Mouse (Mus musculus) thymus, adult 2 months (tissue): ENCODE data around the gene Gm4952. TPM values are rescaled to one million over a fixed set of nuclear protein-coding genes. Genes with fewer than 3 reads are reported as not detected.
"Not testable (repeated sequence)": the region's sequence is repeated elsewhere in the genome, so short reads cannot be mapped to it uniquely, and the experiment has no call there.

Experiments
- DNase-seq: peaks from one replicate; pipeline ENCODE4 v3.0.0; 2021
- H3K27ac ChIP-seq: fragments of 200-500 bp; 2 replicates; pipeline ENCODE4 v1.5.1; 2012; ENCODE audit warnings: low read length, control low read depth; ENCODE audit not compliant: control insufficient read depth, insufficient read depth
- H3K27me3 ChIP-seq: fragments of 200-500 bp; 2 replicates; pipeline ENCODE4 v1.6.1; 2012; ENCODE audit warnings: mild to moderate bottlenecking, low read length, moderate library complexity, mixed read lengths; ENCODE audit not compliant: control insufficient read depth, insufficient read depth
- H3K36me3 ChIP-seq: fragments of 200-500 bp; 2 replicates; pipeline ENCODE4 v1.6.1; 2012; ENCODE audit warnings: mild to moderate bottlenecking, low read length, moderate library complexity; ENCODE audit not compliant: control insufficient read depth, insufficient read depth
- H3K4me1 ChIP-seq: fragments of 200-500 bp; replicated peaks from 2 replicates; pipeline ENCODE4 v1.6.1; 2012; ENCODE audit warnings: low read length; ENCODE audit not compliant: control insufficient read depth, insufficient read depth
- H3K4me3 ChIP-seq: fragments of 200-500 bp; 2 replicates; pipeline ENCODE4 v1.5.1; 2012; ENCODE audit warnings: mild to moderate bottlenecking, low read length, control low read depth, moderate library complexity; ENCODE audit not compliant: control insufficient read depth, insufficient read depth
- CTCF ChIP-seq: fragments of 200-500 bp; IDR thresholded peaks from 2 replicates; pipeline ENCODE4 v1.5.1; 2012; ENCODE audit warnings: mild to moderate bottlenecking, control low read depth, low read length, moderate library complexity, borderline replicate concordance; ENCODE audit not compliant: control insufficient read depth, poor library complexity, insufficient read depth; ENCODE audit errors: extremely low read depth
- POLR2A ChIP-seq: fragments of 200-500 bp; IDR thresholded peaks from 2 replicates; pipeline ENCODE4 v1.6.1; 2012; ENCODE audit warnings: mild to moderate bottlenecking, low read length, control low read depth, moderate library complexity; ENCODE audit not compliant: control insufficient read depth, poor library complexity, insufficient read depth; ENCODE audit errors: extremely low read depth
- WGBS: fragments of 180-500 bp; shearing (Covaris S2); methylation state at CpG from one replicate; pipeline ENCODE4 v1.1.7; 2018; 5-methylcytosine and 5-hydroxymethylcytosine counted together
- polyA plus RNA-seq: library from polyadenylated mRNA; depleted of rRNA; stranded (reverse); fragments of >200 nt; gene quantifications from 2 replicates; pipeline ENCODE4 v1.2.3, GENCODE M21; 2012

The Gm4952 gene
- polyA plus RNA-seq, 1 experiment, result 0.13 TPM

GRCm38 (mm10) chr19:12634259-12634658 lies 34.5 kb downstream of the Gm4952 start:
- 94% methylated on average over 3 of the region's 3 CpGs for whole genome bisulfite sequencing
- Histone ChIP-seq H3K27me3 (no peaks in the 10 kb centered on the region), H3K36me3 (no peaks in the 10 kb centered on the region), H3K4me1 (no peaks in the 10 kb centered on the region), H3K4me3 (no peak overlapping the region), H3K27ac (no peak overlapping the region)
- TF ChIP-seq CTCF (no peak), POLR2A (no peak)
- no peak for DNase-seq

- Histone ChIP-seq H3K4me1 (no peaks in the 10 kb centered on the region), H3K27me3 (no peaks in the 10 kb centered on the region), H3K36me3 (no peaks in the 10 kb centered on the region), H3K4me3 (no peak overlapping the region), H3K27ac (no peak overlapping the region)
- WGBS, result 69% methylated on average over 4 of the region's 4 CpGs
- TF ChIP-seq POLR2A (no peak), CTCF (no peak)
- DNase-seq, result no peak
Measured at GRCm38 (mm10) chr19:12634963-12635362, 35.2 kb downstream of the Gm4952 start.

- 83% methylated on average over 3 of the region's 3 CpGs for WGBS
- DNase-seq, result no peak
- no peaks in the 10 kb centered on the region for H3K36me3 ChIP-seq
- no peaks in the 10 kb centered on the region for H3K27me3 ChIP-seq
- no peak overlapping the region for H3K4me3 ChIP-seq
- TF ChIP-seq CTCF (no peak), POLR2A (no peak)
- no peaks in the 10 kb centered on the region for H3K4me1 ChIP-seq
- no peak overlapping the region for H3K27ac ChIP-seq
Measured at GRCm38 (mm10) chr19:12636863-12637262, 37.1 kb downstream of the Gm4952 start.

- 88% methylated on average over 1 of the region's 1 CpGs for WGBS
- TF ChIP-seq POLR2A (no peak), CTCF (no peak)
- no peak for DNase-seq
- no peak overlapping the region for H3K4me3 ChIP-seq
- H3K4me1 ChIP-seq, result no peaks in the 10 kb centered on the region
- H3K36me3 ChIP-seq, result no peaks in the 10 kb centered on the region
- H3K27ac ChIP-seq, result no peak overlapping the region
- no peaks in the 10 kb centered on the region for H3K27me3 ChIP-seq
Measured at GRCm38 (mm10) chr19:12638049-12638448, 38.3 kb downstream of the Gm4952 start.

- no peaks in the 10 kb centered on the region for H3K27me3 ChIP-seq
- DNase-seq, result no peak
- no peaks in the 10 kb centered on the region for H3K36me3 ChIP-seq
- no peak for TF ChIP-seq CTCF
- no peak for TF ChIP-seq POLR2A
- no peak overlapping the region for H3K4me3 ChIP-seq
- H3K27ac ChIP-seq, result no peak overlapping the region
- no peaks in the 10 kb centered on the region for H3K4me1 ChIP-seq
Measured at GRCm38 (mm10) chr19:12649511-12649910, 49.7 kb downstream of the Gm4952 start.

- WGBS, result 72% methylated on average over 1 of the region's 1 CpGs
- H3K4me1 ChIP-seq, result no peaks in the 10 kb centered on the region
- H3K4me3 ChIP-seq, result no peak overlapping the region
- no peak overlapping the region for H3K27ac ChIP-seq
- no peak for DNase-seq
- TF ChIP-seq POLR2A, result no peak
- TF ChIP-seq CTCF, result no peak
- H3K36me3 ChIP-seq, result no peaks in the 10 kb centered on the region
- no peaks in the 10 kb centered on the region for H3K27me3 ChIP-seq
Measured at GRCm38 (mm10) chr19:12666156-12666555, 66.4 kb downstream of the Gm4952 start.

GRCm38 (mm10) chr19:12668601-12669000 lies 68.8 kb downstream of the Gm4952 start:
- WGBS, result 98% methylated on average over 3 of the region's 3 CpGs
- not testable (repeated sequence) for DNase-seq, H3K4me1 ChIP-seq

GRCm38 (mm10) chr19:12670139-12670538 lies 70.4 kb downstream of the Gm4952 start, which contains the start of gene Olfr1442:
Gene Olfr1442 (plus strand): TSS chr19:12670439.
- Histone ChIP-seq H3K27me3 (no peaks in the 10 kb centered on the region), H3K27ac (no peak within 1 kb of the TSS), H3K4me1 (no peaks in the 10 kb centered on the region), H3K36me3 (no peaks in the 10 kb centered on the region), H3K4me3 (no peak within 1 kb of the TSS)
- no peak for TF ChIP-seq CTCF
- no peak for TF ChIP-seq POLR2A
- DNase-seq, result no peak

More at GRCm38 (mm10) chr19:12668601-12669000, 68.8 kb downstream of the Gm4952 start:
- H3K27me3 ChIP-seq, H3K4me3 ChIP-seq, H3K36me3 ChIP-seq, H3K27ac ChIP-seq: not testable (repeated sequence)
